In genomic region chr8:83652030-83652743, GRCm38 (mm10) we compare ENCODE assay signal across 8 mouse cellular contexts. TPM values are rescaled to one million over a fixed set of nuclear protein-coding genes. Genes with fewer than 3 reads are reported as not detected.
A peak's percentile ranks its signal among the peaks of the same experiment; 100 is the strongest.
DNase-seq lines count a peak whose midpoint lies in the region; ATAC-seq and TF ChIP-seq lines count a peak whose summit lies in the region.

Gene Gipc1 (plus strand): TSS chr8:83652677.

- H3K9me3 ChIP-seq in hindbrain, embryonic 13.5 days: no peaks in the 10 kb centered on the region

- DNase-seq in Patski (ENCODE audit: low read depth, low spot score): peak; percentile 82
- DNase-seq in cerebellum, postnatal 14 days: peak; percentile 96 to 97
- DNase-seq in frontal cortex, postnatal 14 days (ENCODE audit: low spot score in 2 of 2): peak; percentile 94 to 97
- DNase-seq in layer of hippocampus, postnatal 25 days (ENCODE audit: extremely low spot score in 1 of 2, low spot score in 1 of 2): peak; percentile 82 to 90
- peak; percentile 97 for DNase-seq in lung, postnatal 25 days (ENCODE audit: low spot score)
- DNase-seq in retina, embryonic 14.5 days (ENCODE audit: low spot score): peak; percentile 97
- DNase-seq in thymus, postnatal 4 days: peak; percentile 95

- H3K9ac ChIP-seq in hindbrain, embryonic 13.5 days: peak within 1 kb of the TSS; percentile 94

- CTCF ChIA-PET in Patski (lab: Charles Lee): interaction anchor here (2.2 to 2.5 kb wide), 3 partner anchors 10 to 43 kb away, joined by 6 to 17 read pairs (median 7); partner anchors contain the start of genes Dnajb1 and Tecr

- H3K27ac ChIP-seq in hindbrain, embryonic 13.5 days: peak within 1 kb of the TSS; percentile 93

- POLR2A ChIA-PET in Patski (lab: Charles Lee): interaction anchor here (0.6 to 1.7 kb wide), 4 partner anchors 9 to 14 kb away, joined by 3 to 7 read pairs (median 6); partner anchors contain the start of gene Ptger1

- in situ Hi-C loops in Patski (cut with MboI; ENCODE audit: low pct_unique_long_range_greater_than_20kb): no loop called here

- peaks cover 5% of the 10 kb centered on the region for H3K36me3 ChIP-seq in hindbrain, embryonic 13.5 days

- 4% methylated on average over 50 of the region's 50 CpGs for WGBS in hindbrain, embryonic 13.5 days

- no peaks in the 10 kb centered on the region for H3K27me3 ChIP-seq in Patski
- no peaks in the 10 kb centered on the region for H3K27me3 ChIP-seq in hindbrain, embryonic 13.5 days

- peak within 1 kb of the TSS; percentile 88 for H3K4me3 ChIP-seq in hindbrain, embryonic 13.5 days

- ATAC-seq in Patski: peak; percentile 95
- ATAC-seq in hindbrain, embryonic 13.5 days (ENCODE audit: low FRiP score): peak; percentile 94

- H3K4me1 ChIP-seq in hindbrain, embryonic 13.5 days (replicated peaks): peaks cover 19% of the 10 kb centered on the region

- TF ChIP-seq CTCF in Patski (IDR thresholded peaks at IDR 0.05): no peak

- peak within 1 kb of the TSS; percentile 84 for H3K4me2 ChIP-seq in hindbrain, embryonic 13.5 days

RNA-seq across cellular contexts. Expression of gene Gipc1, which starts in this region (rescaled TPM):
- polyA plus RNA-seq in Patski (2021): 133 TPM
- 155 and 159 TPM in 2 replicates for polyA plus RNA-seq in hindbrain, embryonic 13.5 days (2015; fragmentation: Nextera tagmentation; extraction: Ambion mirVana)
- 10 to 100 TPM; 67.7 to 69.2 TPM for total RNA-seq in layer of hippocampus, postnatal 25 days (2021)

Comparison
In these comparisons a context has a peak if more than half of its experiments do, and no peak if none do; other contexts are left out.
1. Peak in every context shown above with its lines: DNase-seq, ATAC-seq, H3K4me3 ChIP-seq and H3K27ac ChIP-seq.